Mouse (Mus musculus): ENCODE data around the gene Rnase2b. TPM values are rescaled to one million over a fixed set of nuclear protein-coding genes. Genes with fewer than 3 reads are reported as not detected.

The Rnase2b gene
- total RNA-seq, 2 experiments from 2014 or later, result not detected

- Histone ChIP-seq H3K4me3 (no peak overlapping the region), H3K27ac (no peak overlapping the region)
- TF ChIP-seq CTCF (IDR thresholded peaks at IDR 0.05), result no peak
- DNase-seq (ENCODE audit: extremely low spot score in 1 of 2, low spot score in 2 of 2), result no peak
- intact Hi-C loops (cut with DNase I), result no loop called here
These were observed 38.4 kb downstream of the Rnase2b start for GRCm38 (mm10) chr14:51200466-51200865.

GRCm38 (mm10) chr14:51203115-51203514, 41.1 kb downstream of the Rnase2b start, which contains the start of gene Ear14:
TSS of gene Ear14 (plus strand) at chr14:51203391.
- no peak for TF ChIP-seq CTCF (IDR thresholded peaks at IDR 0.05)
- H3K27ac ChIP-seq, result no peak within 1 kb of the TSS
- H3K4me3 ChIP-seq, result no peak within 1 kb of the TSS
- intact Hi-C loops (cut with DNase I), result no loop called here
- DNase-seq (ENCODE audit: extremely low spot score in 1 of 2, low spot score in 2 of 2), result no peak

Other genes with a start within 250 kb of the Rnase2b start
- gene Osgep, start 237.4 kb upstream of the Rnase2b start, total RNA-seq (2021), result 10 to 100 TPM; 29.2 to 34.8 TPM
- 10 to 100 TPM; 54.9 to 58.8 TPM for gene Apex1, start 237.3 kb upstream of the Rnase2b start, total RNA-seq (2021)
- gene Pip4p1, start 231.4 kb upstream of the Rnase2b start, total RNA-seq (2021), result 10 to 100 TPM; 95.6 to 98.2 TPM
- gene Pnp, start 231.2 kb upstream of the Rnase2b start, total RNA-seq (2021), result 10 to 100 TPM; 11.7 to 13.3 TPM
- gene Gm49342, start 217.7 kb upstream of the Rnase2b start, total RNA-seq (2021), result 1 to 10 TPM; 8.4 to 9.2 TPM
- under 1 TPM; 0.81 to 0.84 TPM for gene Pnp2, start 206.3 kb upstream of the Rnase2b start, total RNA-seq (2021)
- not detected for gene Rnase10, start 154.5 kb upstream of the Rnase2b start, total RNA-seq (2021)
- not detected for gene Rnase9, start 120.4 kb upstream of the Rnase2b start, total RNA-seq (2021)
- gene Rnase11, start 112.1 kb upstream of the Rnase2b start, total RNA-seq (2021), result not detected
- gene Rnase12, start 104.6 kb upstream of the Rnase2b start, total RNA-seq (2021), result not detected
- gene Olfr750, start 87.8 kb upstream of the Rnase2b start, total RNA-seq (2021), result not detected
- 10 to 100 TPM; 14.6 to 15.4 TPM for gene Rnase4, start 71.2 kb upstream of the Rnase2b start, total RNA-seq (2021)
- gene Ang, start 71.1 kb upstream of the Rnase2b start, total RNA-seq (2021), result 1 to 10 TPM; 3.0 to 3.9 TPM
- not detected for gene Eddm3b, start 47.8 kb upstream of the Rnase2b start, total RNA-seq (2021)
- under 1 TPM in 1 of 2 experiments, not detected in 1; 0.35 TPM for gene Rnase6, start 38.4 kb upstream of the Rnase2b start, total RNA-seq (2021)
- gene Rnase1, start 15.5 kb upstream of the Rnase2b start, total RNA-seq (2021), result under 1 TPM; 0.70 to 0.96 TPM
- gene Ang2, start 36.9 kb downstream of the Rnase2b start, total RNA-seq (2021), result not detected
- not detected for gene Ear14, start 41.1 kb downstream of the Rnase2b start, total RNA-seq (2021)
- gene Rnase2a, start 93.9 kb downstream of the Rnase2b start, total RNA-seq (2021), result not detected
- not detected for gene Gm7247, start 199.5 kb downstream of the Rnase2b start, total RNA-seq (2021)
- not detected for gene Vmn2r88, start 248.6 kb downstream of the Rnase2b start, total RNA-seq (2021)